Mouse (Mus musculus): Measurements from ENCODE around the gene Kcnq4.

DNA sequence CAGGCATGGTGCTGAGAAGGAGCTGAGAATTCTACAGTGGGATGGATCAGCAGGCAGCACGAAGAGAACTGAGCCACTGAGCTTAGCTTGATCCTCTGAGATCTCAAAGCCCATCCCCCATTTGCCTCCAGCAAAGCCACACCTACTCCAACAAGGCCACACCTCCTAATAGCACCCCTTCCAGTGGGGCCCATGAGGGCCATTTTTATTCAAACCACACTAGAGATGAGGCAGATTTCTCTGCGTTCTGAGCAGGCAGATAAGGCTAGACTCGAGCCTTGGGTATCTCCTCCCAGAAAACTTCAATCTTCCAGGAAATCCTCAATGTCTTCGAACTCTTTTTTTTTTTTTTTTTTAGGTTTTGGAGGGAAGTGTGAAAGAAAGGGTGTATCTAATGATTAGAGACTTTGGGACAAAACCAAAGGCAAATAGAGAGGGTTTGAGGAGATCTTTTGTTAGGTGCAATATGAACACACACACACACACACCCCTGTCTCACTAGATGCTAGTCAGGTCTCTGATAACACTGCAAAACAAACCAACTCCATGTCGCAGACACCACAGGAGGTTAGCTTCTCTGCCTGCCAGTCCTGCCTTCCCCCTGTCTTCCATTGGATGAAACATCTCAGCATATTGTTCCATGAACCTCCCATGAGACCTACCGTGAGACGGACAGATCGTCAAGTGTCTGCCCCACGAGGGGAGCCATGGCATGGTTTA, 65.0 kb downstream of the Kcnq4 start:
- no peak for TF ChIP-seq CTCF (IDR thresholded peaks at IDR 0.05; ENCODE audit: insufficient read depth, low read length)
- TF ChIP-seq POLR2A (IDR thresholded peaks at IDR 0.05; ENCODE audit: borderline replicate concordance, extremely low read depth, low read depth, low read length) = no peak
